Mouse (Mus musculus): ENCODE data around the gene Mad1l1.

The Mad1l1 gene

GRCm38 (mm10) chr5:140215471-140216087 is 105.8 kb downstream of the Mad1l1 start:
- no peak for DNase-seq (ENCODE audit: low spot score in 2 of 2)

GRCm38 (mm10) chr5:140213001-140213400 is 108.4 kb downstream of the Mad1l1 start:
- no peak for DNase-seq (ENCODE audit: low spot score in 2 of 2)

GRCm38 (mm10) chr5:140210417-140211184 is 110.8 kb downstream of the Mad1l1 start:
- no peak for DNase-seq (ENCODE audit: low spot score in 2 of 2)

DNA sequence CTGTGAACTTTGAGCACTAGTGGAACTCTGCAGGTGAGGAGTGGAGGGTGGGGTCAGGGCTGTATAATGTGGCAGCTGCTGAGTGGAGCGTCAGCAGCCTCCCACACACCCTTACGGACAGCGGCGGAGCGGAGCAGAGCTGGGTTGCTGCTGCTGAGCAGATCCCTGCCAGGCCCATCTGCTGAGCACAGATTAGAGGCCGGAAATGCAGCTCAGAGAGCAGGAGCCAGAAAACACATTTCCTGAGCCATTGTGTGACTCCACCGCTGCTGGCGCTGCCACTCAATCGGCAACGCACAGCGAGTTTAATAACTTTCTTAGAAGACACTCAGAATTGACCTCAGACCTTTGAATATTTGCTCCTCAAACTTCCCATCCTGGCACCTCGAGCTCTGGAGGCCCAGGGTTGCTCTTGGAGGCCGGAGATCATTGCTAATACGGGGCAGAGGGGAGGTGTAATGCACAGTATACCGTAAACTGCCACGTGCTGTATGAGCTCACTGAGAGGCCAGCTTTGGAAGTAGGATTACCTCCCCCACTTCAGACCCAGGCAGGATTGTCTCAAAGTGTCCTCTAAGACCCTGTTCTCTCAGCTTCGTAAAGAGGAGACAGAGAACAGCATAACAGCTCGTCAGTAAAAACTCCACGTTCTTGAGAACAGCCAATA is 112.5 kb downstream of the Mad1l1 start:
- DNase-seq (ENCODE audit: low spot score in 2 of 2): peak in 1 of 2 experiments; percentile 35

DNA sequence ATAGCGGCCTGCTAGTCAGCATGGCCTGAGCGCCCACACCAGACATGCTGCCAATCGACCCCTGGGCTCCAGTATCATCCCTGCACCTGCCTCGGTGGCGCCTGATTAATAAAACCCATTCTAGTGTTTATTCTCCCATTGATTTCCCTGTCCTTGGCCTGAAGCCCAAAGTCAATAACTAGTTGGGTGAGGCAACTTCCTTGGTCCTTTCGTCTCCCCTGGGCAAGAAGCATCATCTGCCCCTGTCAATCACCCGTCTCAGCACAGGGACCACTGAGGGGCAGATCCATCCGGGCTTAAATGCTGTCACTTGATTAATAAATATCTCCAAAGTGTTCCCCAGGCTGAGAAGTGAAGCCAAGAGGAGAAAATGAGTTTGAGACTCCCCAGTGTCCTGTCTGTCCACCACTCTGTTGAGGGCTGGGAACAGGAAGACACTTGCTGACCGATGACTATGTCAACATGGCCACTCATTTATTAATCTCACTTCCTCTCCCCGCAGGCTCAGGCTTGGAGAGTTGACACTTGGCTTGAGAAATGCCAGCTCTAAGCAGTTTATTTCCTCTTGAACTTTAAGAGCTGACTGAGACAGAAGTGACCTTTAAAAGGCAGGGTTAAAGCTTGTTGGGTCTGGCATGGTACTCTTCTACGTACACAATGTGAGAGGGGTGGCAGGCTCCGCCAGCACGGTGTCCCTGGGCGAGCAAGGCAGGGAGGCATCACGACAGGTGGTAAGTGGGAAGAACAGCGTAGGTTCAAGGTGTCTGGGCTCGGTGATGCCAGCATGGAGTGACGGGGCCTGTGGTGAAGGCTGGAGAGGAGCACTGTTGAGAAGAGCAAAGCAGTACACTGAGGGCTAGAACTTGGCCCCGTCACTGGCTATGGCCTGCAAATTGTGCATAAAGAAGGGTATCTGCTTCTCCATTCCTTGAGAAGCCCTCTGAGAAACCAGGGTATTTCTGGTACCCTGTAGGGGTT is 114.3 kb downstream of the Mad1l1 start:
- DNase-seq (ENCODE audit: low spot score in 2 of 2): no peak

GRCm38 (mm10) chr5:140205991-140206390 is 115.4 kb downstream of the Mad1l1 start:
- no peak for DNase-seq (ENCODE audit: low spot score in 2 of 2)

GRCm38 (mm10) chr5:140204465-140204864 is 116.9 kb downstream of the Mad1l1 start:
- no peak for DNase-seq (ENCODE audit: low spot score in 2 of 2)

GRCm38 (mm10) chr5:140204037-140204436 is 117.3 kb downstream of the Mad1l1 start:
- no peak for DNase-seq (ENCODE audit: low spot score in 2 of 2)

- no peak for DNase-seq (ENCODE audit: low spot score in 2 of 2)
Observed at GRCm38 (mm10) chr5:140202451-140202850, 118.9 kb downstream of the Mad1l1 start.

GRCm38 (mm10) chr5:140201566-140201965 is 119.8 kb downstream of the Mad1l1 start:
- no peak for DNase-seq (ENCODE audit: low spot score in 2 of 2)

DNA sequence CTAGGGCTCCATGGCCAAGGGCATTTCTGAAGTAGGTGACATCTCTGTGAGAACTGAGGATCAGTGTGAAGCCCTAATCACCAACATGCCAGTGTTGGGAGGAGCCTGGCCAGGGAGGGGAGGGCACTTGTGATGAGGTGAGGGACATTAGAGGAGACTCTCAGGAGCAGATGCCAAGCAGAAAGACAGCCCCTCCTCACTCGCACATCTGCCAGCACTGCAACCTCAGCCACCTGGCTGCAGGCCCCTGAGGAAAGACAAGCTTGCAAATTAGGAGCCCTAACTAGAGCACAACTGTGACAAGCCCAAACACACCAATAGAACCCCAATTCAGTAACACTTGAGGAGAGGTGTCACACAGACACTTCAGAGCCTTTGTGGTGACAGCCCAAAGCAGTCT is 120.2 kb downstream of the Mad1l1 start:
- no peak for DNase-seq (ENCODE audit: low spot score in 2 of 2)

GRCm38 (mm10) chr5:140197705-140198104 is 123.6 kb downstream of the Mad1l1 start:
- peak; percentile 59 to 79 for DNase-seq (ENCODE audit: low spot score in 2 of 2)

DNA sequence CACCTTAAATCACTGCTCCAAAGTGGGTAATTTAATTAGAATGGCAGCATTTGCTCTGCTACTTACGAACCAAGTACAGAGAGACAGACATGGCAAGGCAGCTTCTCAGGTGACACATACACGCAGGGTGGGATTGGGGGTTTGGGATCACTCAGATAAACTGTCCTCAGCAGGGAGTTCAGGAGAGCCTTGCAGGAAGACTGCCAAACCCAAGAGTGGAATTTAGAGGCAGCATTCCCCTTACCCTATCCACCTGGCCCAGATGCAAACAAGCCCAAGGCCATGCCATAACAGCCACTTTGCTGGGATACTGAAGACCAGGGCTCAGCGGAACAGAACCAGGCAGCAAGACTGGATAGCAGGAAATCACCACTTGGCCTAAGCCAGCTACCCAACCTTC is 124.9 kb downstream of the Mad1l1 start:
- no peak for DNase-seq (ENCODE audit: low spot score in 2 of 2)

- no peak for DNase-seq (ENCODE audit: low spot score in 2 of 2)
Observed at GRCm38 (mm10) chr5:140194173-140194572, 127.2 kb downstream of the Mad1l1 start.

DNA sequence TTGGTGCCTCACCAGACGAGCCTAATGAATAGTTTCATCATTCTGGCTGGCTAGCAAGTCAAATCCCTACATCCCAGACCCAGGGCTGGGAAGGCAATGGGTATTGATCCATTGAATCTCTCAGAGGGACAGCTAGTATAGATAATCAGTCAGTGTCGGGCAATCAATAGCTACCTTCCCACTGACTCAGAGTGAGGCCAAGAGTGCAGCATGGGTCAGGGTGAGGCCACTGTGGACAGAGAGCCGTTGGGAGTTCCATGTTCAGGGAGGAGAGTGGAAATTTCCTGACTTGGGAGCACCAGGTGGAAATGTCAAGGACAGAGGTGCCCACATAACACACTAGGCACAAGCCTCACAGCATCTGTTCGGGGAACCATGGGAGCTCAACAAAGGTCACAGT is 129.8 kb downstream of the Mad1l1 start:
- DNase-seq (ENCODE audit: low spot score in 2 of 2): no peak

- no peak for DNase-seq (ENCODE audit: low spot score in 2 of 2)
Observed at GRCm38 (mm10) chr5:140186351-140186750, 135.0 kb downstream of the Mad1l1 start.

GRCm38 (mm10) chr5:140185757-140186156 is 135.6 kb downstream of the Mad1l1 start:
- no peak for DNase-seq (ENCODE audit: low spot score in 2 of 2)

GRCm38 (mm10) chr5:140183387-140183786 is 138.0 kb downstream of the Mad1l1 start:
- DNase-seq (ENCODE audit: low spot score in 2 of 2): no peak

DNA sequence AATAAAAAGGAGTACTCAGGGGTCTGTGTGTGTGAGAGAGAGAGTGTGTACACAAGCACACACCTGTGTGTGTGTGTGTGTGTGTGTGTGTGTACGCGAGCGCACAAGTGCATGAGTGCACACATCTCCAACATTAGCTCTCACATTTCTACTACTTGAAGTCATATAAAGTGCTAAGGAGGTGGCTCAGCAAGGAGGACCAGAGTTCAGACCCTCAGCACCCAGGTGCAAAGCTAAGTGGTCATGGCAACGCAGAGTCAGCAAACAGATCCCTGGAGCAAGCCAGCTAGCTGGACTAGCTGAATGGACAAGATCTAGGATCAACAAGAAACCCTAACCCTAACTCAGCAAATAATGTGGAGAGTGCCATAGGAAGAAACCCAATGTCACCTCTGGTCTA is 139.0 kb downstream of the Mad1l1 start:
- no peak for DNase-seq (ENCODE audit: low spot score in 2 of 2)

- DNase-seq (ENCODE audit: low spot score in 2 of 2): no peak
Observed at GRCm38 (mm10) chr5:140180016-140180415, 141.3 kb downstream of the Mad1l1 start.

GRCm38 (mm10) chr5:140178058-140178690 is 143.2 kb downstream of the Mad1l1 start:
- peak in 1 of 2 experiments; percentile 36 for DNase-seq (ENCODE audit: low spot score in 2 of 2)

All from urinary bladder, postnatal 4 days (tissue).